Mouse (Mus musculus) lung, embryonic 14.5 days (tissue): ENCODE results near the gene Polr3c. TPM values are rescaled to one million over a fixed set of nuclear protein-coding genes. Genes with fewer than 3 reads are reported as not detected.
"Not testable (repeated sequence)": the region's sequence is repeated elsewhere in the genome, so short reads cannot be mapped to it uniquely, and the experiment has no call there.

ENCODE experiments used
- ATAC-seq: fragments of 200-750 bp; cut with Nextera tagmentation; 2 replicates; pipeline ENCODE4 v1.8.0; 2017; ENCODE audit warnings: mild to moderate bottlenecking, moderate TSS enrichment, moderate library complexity; ENCODE audit not compliant: insufficient read depth
- DNase-seq: peaks from one replicate; pipeline ENCODE4 v3.0.0-alpha.2; 2015
- H3K27ac ChIP-seq: fragments of 300-500 bp; sonication (generic); 2 replicates; pipeline ENCODE4 v1.5.1; 2014; ENCODE audit warnings: low read depth, mild to moderate bottlenecking, moderate library complexity
- H3K27me3 ChIP-seq: fragments of 300-500 bp; sonication (generic); 2 replicates; pipeline ENCODE4 v1.6.1; 2014; ENCODE audit warnings: low read length, control low read depth; ENCODE audit not compliant: insufficient read depth
- H3K36me3 ChIP-seq: fragments of 300-500 bp; sonication (generic); 2 replicates; pipeline ENCODE4 v1.6.1; 2014; ENCODE audit warnings: control low read depth; ENCODE audit not compliant: insufficient read depth
- H3K4me1 ChIP-seq: fragments of 300-500 bp; sonication (generic); 2 replicates; pipeline ENCODE4 v1.6.1; 2014; ENCODE audit warnings: antibody characterized with exemption, control low read depth; ENCODE audit not compliant: insufficient read depth
- H3K4me2 ChIP-seq: fragments of 300-500 bp; sonication (generic); 2 replicates; pipeline ENCODE4 v1.6.1; 2014; ENCODE audit warnings: mild to moderate bottlenecking
- H3K4me3 ChIP-seq: fragments of 300-500 bp; sonication (generic); 2 replicates; pipeline ENCODE4 v1.5.1; 2014; ENCODE audit warnings: low read depth, low read length
- H3K9ac ChIP-seq: fragments of 300-500 bp; sonication (generic); 2 replicates; pipeline ENCODE4 v1.6.1; 2014
- H3K9me3 ChIP-seq: fragments of 300-500 bp; sonication (generic); 2 replicates; pipeline ENCODE4 v1.6.1; 2016; ENCODE audit warnings: low read depth, low read length, control low read depth
- CTCF ChIP-seq: IDR thresholded peaks from 2 replicates; pipeline ENCODE4 v1.5.1; 2016; ENCODE audit warnings: antibody characterized with exemption, low read depth
- WGBS: fragments of 180-500 bp; shearing (Covaris S2); extraction: QIAGEN DNeasy Blood & Tissue Kit; methylation state at CpG from one replicate; pipeline ENCODE4 v1.1.7; 2014; 5-methylcytosine and 5-hydroxymethylcytosine counted together
- polyA plus RNA-seq: library from polyadenylated mRNA; unstranded; fragments of >200 nt; fragmentation: Nextera tagmentation; extraction: Ambion mirVana; gene quantifications from 2 replicates; pipeline ENCODE4 v1.2.1, GENCODE M21; 2014

Polr3c gene
- polyA plus RNA-seq, 1 experiment from 2014 or later = 33.7 TPM

- DNase-seq (no peak), ATAC-seq (no peak)
- no peak overlapping the region for H3K9ac ChIP-seq
- no peaks in the 10 kb centered on the region for H3K9me3 ChIP-seq
- TF ChIP-seq CTCF = no peak
- WGBS = 90% methylated on average over 5 of the region's 5 CpGs
- H3K4me3 ChIP-seq = no peak overlapping the region
- H3K36me3 ChIP-seq = no peaks in the 10 kb centered on the region
- H3K4me2 ChIP-seq = no peak overlapping the region
- no peak overlapping the region for H3K27ac ChIP-seq
- H3K27me3 ChIP-seq = no peaks in the 10 kb centered on the region
- no peaks in the 10 kb centered on the region for H3K4me1 ChIP-seq
These were observed 60.5 kb downstream of the Polr3c start for GRCm38 (mm10) chr3:96666916-96667315.

GRCm38 (mm10) chr3:96665732-96666363, 61.6 kb downstream of the Polr3c start:
- not testable (repeated sequence) for H3K4me1 ChIP-seq, H3K9me3 ChIP-seq, H3K4me3 ChIP-seq, H3K27ac ChIP-seq, ATAC-seq, H3K4me2 ChIP-seq, DNase-seq, H3K27me3 ChIP-seq, H3K36me3 ChIP-seq, H3K9ac ChIP-seq
- WGBS = 83% methylated on average over 7 of the region's 7 CpGs

DNA sequence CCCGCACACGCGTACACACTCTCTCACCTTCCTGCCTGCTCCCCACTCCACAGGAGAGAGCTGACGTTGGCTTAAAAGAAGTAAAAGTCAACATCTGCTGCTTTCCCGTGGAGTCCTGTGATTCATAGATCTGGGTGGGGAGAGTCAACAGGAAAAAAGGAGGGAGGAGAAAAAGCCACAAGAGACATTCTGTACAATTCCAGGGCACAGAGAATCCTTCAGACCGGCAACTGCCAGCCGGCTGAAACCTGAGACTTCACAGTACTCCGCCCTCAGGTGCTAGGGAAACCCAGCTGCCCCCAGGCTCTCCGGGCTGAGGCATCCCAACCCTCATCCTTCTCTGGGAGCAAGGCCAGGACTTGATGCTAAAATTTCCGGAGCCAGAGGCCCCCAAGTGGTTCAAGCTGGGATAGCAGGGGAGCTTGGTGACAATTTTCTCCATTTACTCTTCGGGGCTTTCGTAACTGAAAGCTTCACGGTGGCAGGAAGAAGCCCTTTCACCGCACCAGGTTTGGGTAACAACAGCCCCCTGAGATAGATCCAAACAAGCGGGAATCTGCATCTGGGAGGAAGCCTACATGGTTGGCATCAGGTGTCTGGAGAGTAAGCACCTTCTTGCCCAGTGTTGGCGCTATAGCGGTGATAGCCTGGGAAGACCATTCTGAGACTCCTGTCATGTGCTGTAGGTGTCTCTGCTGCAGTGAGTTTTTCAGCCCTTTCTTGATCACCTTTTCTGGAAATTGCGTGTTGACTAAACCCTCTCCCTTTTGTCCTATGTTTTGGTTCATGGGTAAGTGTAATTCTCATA, 63.8 kb downstream of the Polr3c start:
- H3K36me3 ChIP-seq = no peaks in the 10 kb centered on the region
- no peaks in the 10 kb centered on the region for H3K27me3 ChIP-seq
- peak overlapping the region; percentile 62 for H3K4me2 ChIP-seq
- H3K4me1 ChIP-seq = no peaks in the 10 kb centered on the region
- peak overlapping the region; percentile 46; the same call in 1 of the 2 replicates for H3K27ac ChIP-seq
- ATAC-seq (peak; percentile 94), DNase-seq (peak; percentile 95)
- no peaks in the 10 kb centered on the region for H3K9me3 ChIP-seq
- H3K9ac ChIP-seq = 0 out of 2 replicates have a peak overlapping the region, but pooled peaks have one; percentile 33
- TF ChIP-seq CTCF = peak; percentile 82
- H3K4me3 ChIP-seq = peak overlapping the region; percentile 21
- WGBS = 6% methylated on average over 15 of the region's 18 CpGs

DNA sequence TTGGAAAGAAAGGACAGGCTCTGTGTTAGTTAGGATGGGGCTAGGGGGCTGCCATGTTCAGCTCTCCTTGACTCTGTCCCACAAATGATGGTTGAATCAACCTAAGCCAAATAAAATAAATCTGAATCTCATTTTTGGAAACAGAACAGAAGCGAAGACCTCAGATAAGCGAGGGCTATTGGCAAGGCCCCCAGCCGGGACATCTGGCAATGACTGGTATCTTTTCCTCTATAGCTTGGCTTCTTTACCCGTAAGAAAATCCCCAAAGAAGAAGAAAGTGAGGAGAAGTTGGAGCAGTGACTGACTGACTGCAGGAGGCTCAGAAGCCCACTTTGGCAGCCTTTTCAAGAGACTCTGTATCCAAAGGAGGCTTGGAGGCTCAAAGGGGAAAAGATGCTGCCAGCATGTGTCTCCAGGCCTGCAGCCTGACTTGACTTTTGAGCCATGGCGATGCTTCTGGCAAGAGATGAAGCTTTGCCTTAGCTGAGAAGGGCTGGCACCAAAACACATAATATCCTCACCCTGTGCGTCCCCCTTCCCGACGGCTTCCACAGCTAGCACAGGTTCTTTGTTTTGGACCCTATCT, 64.6 kb downstream of the Polr3c start:
- Histone ChIP-seq H3K4me1 (no peaks in the 10 kb centered on the region), H3K9me3 (no peaks in the 10 kb centered on the region), H3K27me3 (no peaks in the 10 kb centered on the region), H3K4me2 (peak overlapping the region; percentile 62), H3K9ac (no peak overlapping the region), H3K4me3 (no peak overlapping the region), H3K27ac (peak overlapping the region; percentile 46; the same call in 1 of the 2 replicates), H3K36me3 (0 out of 2 replicates have a peak, but pooled peaks cover 2% of the 10 kb centered on the region)
- ATAC-seq = no peak
- TF ChIP-seq CTCF = no peak
- DNase-seq = peak; percentile 14
- WGBS = 34% methylated on average over 8 of the region's 8 CpGs

Other genes starting within 250 kb of the Polr3c start
- 0.20 and 0.35 TPM in 2 replicates for gene Hfe2, start 202.5 kb downstream of the Polr3c start, polyA plus RNA-seq
- 77.2 and 96.5 TPM in 2 replicates for gene Txnip, start 169.7 kb downstream of the Polr3c start, polyA plus RNA-seq
- gene Gm16253, start 150.6 kb downstream of the Polr3c start, polyA plus RNA-seq = 0.89 and 1.2 TPM in 2 replicates
- gene Polr3gl, start 133.4 kb downstream of the Polr3c start, polyA plus RNA-seq = 17.8 and 22.9 TPM in 2 replicates
- 2.0 and 2.5 TPM in 2 replicates for gene Ankrd34a, start 131.0 kb downstream of the Polr3c start, polyA plus RNA-seq
- 7.9 and 8.3 TPM in 2 replicates for gene Lix1l, start 126.5 kb downstream of the Polr3c start, polyA plus RNA-seq
- 163 TPM in 2 replicates for gene Rbm8a, start 97.7 kb downstream of the Polr3c start, polyA plus RNA-seq
- 55.8 and 56.5 TPM in 2 replicates for gene Pex11b, start 92.3 kb downstream of the Polr3c start, polyA plus RNA-seq
- gene Gm42957, start 92.2 kb downstream of the Polr3c start, polyA plus RNA-seq = 0.09 and 0.24 TPM in 2 replicates
- 0.70 and 1.2 TPM in 2 replicates for gene Itga10, start 82.0 kb downstream of the Polr3c start, polyA plus RNA-seq
- 0.12 and 0.15 TPM in 2 replicates for gene Ankrd35, start 57.5 kb downstream of the Polr3c start, polyA plus RNA-seq
- 44.0 and 49.1 TPM in 2 replicates for gene Pias3, start 31.2 kb downstream of the Polr3c start, polyA plus RNA-seq
- gene Nudt17, start 19.1 kb downstream of the Polr3c start, polyA plus RNA-seq = 7.1 and 8.2 TPM in 2 replicates
- 53.7 and 54.2 TPM in 2 replicates for gene Rnf115, start within 50 bp of the Polr3c start, polyA plus RNA-seq
- 0.08 TPM in 1 of 2 replicates, not detected in the other for gene Pdzk1, start 101.7 kb upstream of the Polr3c start, polyA plus RNA-seq
- 0.07 and 0.09 TPM in 2 replicates for gene Cd160, start 101.7 kb upstream of the Polr3c start, polyA plus RNA-seq
- gene Gja5, start 177.1 kb upstream of the Polr3c start, polyA plus RNA-seq = 6.3 and 6.4 TPM in 2 replicates
- 35.4 and 43.6 TPM in 2 replicates for gene Gpr89, start 177.7 kb upstream of the Polr3c start, polyA plus RNA-seq
- not detected in 2 replicates for gene Gja8, start 198.4 kb upstream of the Polr3c start, polyA plus RNA-seq